Mouse (Mus musculus) gastrocnemius, adult 2 months (tissue): Measurements from ENCODE around the gene Fstl4. TPM values are rescaled to one million over a fixed set of nuclear protein-coding genes. Genes with fewer than 3 reads are reported as not detected.
"Not testable (repeated sequence)": the region's sequence is repeated elsewhere in the genome, so short reads cannot be mapped to it uniquely, and the experiment has no call there.

Source experiments
- DNase-seq: peaks from one replicate; pipeline ENCODE4 v3.0.0; 2022
- H3K27ac ChIP-seq: fragments of 200-600 bp; 2 replicates; pipeline ENCODE4 v1.8.1; 2022; ENCODE audit warnings: mild to moderate bottlenecking
- H3K4me3 ChIP-seq: fragments of 200-600 bp; 2 replicates; pipeline ENCODE4 v1.8.1; 2022; ENCODE audit warnings: mild to moderate bottlenecking, moderate library complexity
- CTCF ChIP-seq: fragments of 200-600 bp; IDR thresholded peaks from 2 replicates; pipeline ENCODE4 v1.8.1; 2022; ENCODE audit warnings: antibody characterized with exemption, mild to moderate bottlenecking, moderate library complexity
- intact Hi-C: fragments of 180-260 bp; cut with DNase I; formaldehyde crosslinking; loops from one replicate; pipeline ENCODE4 v1.15.1; 2025
- total RNA-seq, 2 experiments: library from RNA; stranded (reverse); gene quantifications; 2 replicates each; pipeline ENCODE4 v1.2.3; 2021

Fstl4 gene
- total RNA-seq, 2 experiments from 2014 or later: not detected

GRCm38 (mm10) chr11:53146290-53146689, 381.9 kb downstream of the Fstl4 start:
- intact Hi-C loops: loop anchor here (2.0 kb wide), 1 partner anchor 725 kb away; no protein-coding TSS in a partner anchor
- TF ChIP-seq CTCF: peak; percentile 59
- no peak overlapping the region for H3K27ac ChIP-seq
- peak; percentile 52 for DNase-seq
- no peak overlapping the region for H3K4me3 ChIP-seq

DNA sequence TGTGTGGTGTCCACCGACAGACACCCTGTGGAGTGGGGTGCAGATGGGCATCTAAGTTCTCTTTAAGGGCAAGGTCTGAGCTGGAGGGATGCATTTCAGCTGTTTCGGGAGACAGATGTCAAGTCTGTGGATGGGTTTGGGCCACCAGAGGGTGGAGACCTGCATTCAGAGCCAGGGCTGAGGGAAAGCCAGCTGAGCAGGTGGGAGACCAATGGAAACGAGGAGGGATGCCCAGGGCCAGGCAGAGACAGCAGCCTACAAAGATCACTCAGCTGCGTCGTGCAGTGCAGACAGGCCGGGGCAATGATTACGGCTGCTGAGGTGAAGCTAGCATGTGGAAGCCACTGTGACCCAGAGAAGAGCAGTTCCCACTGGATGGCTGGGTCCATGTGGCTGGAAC, 392.0 kb downstream of the Fstl4 start:
- Histone ChIP-seq H3K27ac (no peak overlapping the region), H3K4me3 (no peak overlapping the region)
- TF ChIP-seq CTCF: no peak
- intact Hi-C loops: no loop called here
- no peak for DNase-seq

- no peak for DNase-seq
- no peak overlapping the region for H3K27ac ChIP-seq
- peak; percentile 2; the same call in 1 of the 2 replicates for TF ChIP-seq CTCF
- H3K4me3 ChIP-seq: no peak overlapping the region
- intact Hi-C loops: no loop called here
Observed at GRCm38 (mm10) chr11:53157621-53158259, 393.3 kb downstream of the Fstl4 start.

GRCm38 (mm10) chr11:53162385-53162784, 398.0 kb downstream of the Fstl4 start:
- no peak for TF ChIP-seq CTCF
- Histone ChIP-seq H3K4me3 (no peak overlapping the region), H3K27ac (no peak overlapping the region)
- intact Hi-C loops: no loop called here
- DNase-seq: no peak

DNA sequence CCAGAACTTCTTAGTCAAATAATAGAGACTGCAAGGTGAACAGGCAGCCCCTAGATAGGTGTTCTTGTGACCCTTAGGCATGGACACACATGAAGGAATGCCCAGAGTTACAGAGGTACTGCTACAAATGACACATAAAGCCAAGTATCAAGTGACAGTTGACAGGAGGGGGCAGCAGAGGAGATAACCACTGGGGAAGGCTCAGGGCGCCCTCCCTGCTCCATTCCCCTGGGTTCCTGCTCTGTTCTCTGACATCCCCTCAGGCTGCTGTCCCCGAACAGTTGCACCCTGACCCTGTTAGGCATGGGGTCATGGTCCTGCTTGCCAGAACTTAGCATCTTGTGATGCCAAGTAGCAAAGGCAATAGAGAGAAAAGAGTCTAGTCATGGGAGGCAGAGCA, 402.0 kb downstream of the Fstl4 start:
- no peak for TF ChIP-seq CTCF

GRCm38 (mm10) chr11:53182177-53182852, 417.9 kb downstream of the Fstl4 start:
- H3K4me3 ChIP-seq: no peak overlapping the region
- TF ChIP-seq CTCF: no peak
- no peak overlapping the region for H3K27ac ChIP-seq
- intact Hi-C loops: no loop called here
- no peak for DNase-seq

More for the DNA sequence above, 402.0 kb downstream of the Fstl4 start:
- H3K27ac ChIP-seq: no peak overlapping the region
- intact Hi-C loops: no loop called here
- no peak overlapping the region for H3K4me3 ChIP-seq
- DNase-seq: no peak

- intact Hi-C loops: no loop called here
- TF ChIP-seq CTCF: no peak
- DNase-seq: no peak
- no peak overlapping the region for H3K27ac ChIP-seq
- H3K4me3 ChIP-seq: no peak overlapping the region
Observed at GRCm38 (mm10) chr11:53182858-53183257, 418.4 kb downstream of the Fstl4 start.

DNA sequence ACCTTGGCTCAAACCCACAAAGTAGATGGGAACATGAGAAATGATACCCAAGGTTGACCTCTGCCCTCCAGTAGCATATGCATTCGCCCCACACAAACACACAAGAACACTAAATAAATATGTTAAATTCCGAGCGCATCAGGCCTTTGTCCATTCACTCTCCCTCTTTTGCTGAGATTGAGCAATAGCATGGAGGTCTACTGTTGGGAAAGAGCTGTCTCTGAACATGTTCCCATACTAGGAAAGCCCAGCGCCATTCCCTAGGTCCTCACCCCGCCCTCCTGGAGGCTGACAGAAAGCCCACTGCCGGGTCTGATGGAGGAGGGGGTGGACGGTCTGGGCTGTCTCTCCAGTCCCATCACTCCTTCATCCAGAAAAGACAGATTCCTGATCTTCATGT, 419.6 kb downstream of the Fstl4 start:
- no peak for TF ChIP-seq CTCF
- H3K4me3 ChIP-seq: no peak overlapping the region

GRCm38 (mm10) chr11:53184698-53185097, 420.3 kb downstream of the Fstl4 start:
- intact Hi-C loops: no loop called here

More for the DNA sequence above, 419.6 kb downstream of the Fstl4 start:
- intact Hi-C loops: no loop called here
- no peak overlapping the region for H3K27ac ChIP-seq
- DNase-seq: no peak

GRCm38 (mm10) chr11:53187427-53188140, 423.1 kb downstream of the Fstl4 start:
- DNase-seq: no peak
- intact Hi-C loops: no loop called here
- TF ChIP-seq CTCF: no peak
- H3K27ac ChIP-seq: no peak overlapping the region
- H3K4me3 ChIP-seq: no peak overlapping the region

More at GRCm38 (mm10) chr11:53184698-53185097, 420.3 kb downstream of the Fstl4 start:
- Histone ChIP-seq H3K27ac (no peak overlapping the region), H3K4me3 (no peak overlapping the region)
- no peak for DNase-seq
- TF ChIP-seq CTCF: no peak

DNA sequence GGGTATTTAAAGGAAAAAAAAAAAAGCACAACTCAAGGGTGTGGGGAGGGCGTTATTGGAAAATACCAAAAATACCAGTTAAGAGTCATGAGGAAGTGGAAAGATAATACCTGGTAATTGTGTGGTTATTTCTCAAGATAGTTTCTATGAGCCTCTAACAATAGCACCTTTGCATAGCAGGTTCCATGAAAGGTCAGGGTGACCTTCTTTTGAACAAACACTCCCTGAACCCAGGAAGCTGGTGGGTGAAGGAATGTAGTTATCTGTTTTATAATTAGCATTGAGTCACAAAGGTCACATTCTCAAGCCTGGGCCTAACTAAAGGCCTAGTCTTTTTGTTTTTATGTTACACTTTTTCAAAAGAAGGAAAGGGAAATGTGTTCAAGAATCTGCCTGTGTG, 432.1 kb downstream of the Fstl4 start:
- DNase-seq, H3K4me3 ChIP-seq, intact Hi-C loops, H3K27ac ChIP-seq: not testable (repeated sequence)

- Histone ChIP-seq H3K27ac (no peak overlapping the region), H3K4me3 (no peak overlapping the region)
- intact Hi-C loops: no loop called here
- no peak for DNase-seq
- TF ChIP-seq CTCF: no peak
Observed at GRCm38 (mm10) chr11:53197111-53197510, 432.7 kb downstream of the Fstl4 start.

DNA sequence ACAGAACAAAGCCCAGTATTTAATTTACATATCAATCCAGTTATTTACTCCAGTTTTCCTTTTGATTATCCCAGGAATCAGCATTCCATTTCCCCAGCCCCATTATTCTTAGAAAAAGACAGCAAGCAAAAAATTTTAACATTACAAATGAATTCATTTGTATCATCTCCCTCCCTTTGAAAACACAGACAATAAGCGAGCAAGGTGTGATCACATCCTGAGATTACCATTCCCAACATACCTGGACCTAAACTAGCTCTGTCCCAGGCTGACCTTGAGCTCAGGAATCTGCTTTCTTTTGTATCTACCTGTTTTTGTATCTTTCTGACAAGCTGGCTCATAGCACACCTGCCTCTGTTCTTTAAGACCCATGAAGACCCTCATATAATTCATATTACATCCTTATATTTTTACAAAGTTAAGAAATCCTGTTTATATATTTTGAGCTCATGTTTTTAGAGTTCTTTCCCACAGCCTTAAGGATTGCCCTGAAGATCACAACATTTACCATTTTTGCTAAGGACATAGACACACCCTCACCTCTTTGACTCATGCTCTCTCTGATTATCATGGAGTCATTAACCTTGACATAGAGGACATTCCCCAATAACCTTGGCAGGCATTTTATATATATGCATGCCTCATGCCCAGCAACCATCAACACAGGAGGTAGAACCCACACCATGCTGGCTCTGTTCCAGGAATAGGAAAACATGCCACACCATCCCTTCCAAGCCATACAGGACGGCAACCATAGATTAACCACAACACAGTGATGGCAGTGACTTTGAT, 438.2 kb downstream of the Fstl4 start:
- intact Hi-C loops: no loop called here
- Histone ChIP-seq H3K4me3 (no peak overlapping the region), H3K27ac (no peak overlapping the region)
- no peak for TF ChIP-seq CTCF
- no peak for DNase-seq
